Mouse (Mus musculus) C2C12 (cell line): Measurements from ENCODE around the gene Slit3.

Experiments used
- CEBPB ChIP-seq: IDR thresholded peaks from one replicate; pipeline ENCODE4 v1.6.1; 2011; ENCODE audit warnings: low read depth, mild to moderate bottlenecking, control low read depth, moderate library complexity
- CTCF ChIP-seq: IDR thresholded peaks from one replicate; pipeline ENCODE4 v1.5.1; 2011; ENCODE audit not compliant: control insufficient read depth, insufficient read depth, insufficient read length
- MAX ChIP-seq: IDR thresholded peaks from one replicate; pipeline ENCODE4 v1.6.1; 2011; ENCODE audit warnings: mild to moderate bottlenecking, control low read depth

GRCm38 (mm10) chr11:35177564-35177963 lies 56.5 kb downstream of the Slit3 start:
- TF ChIP-seq CTCF = no peak
- TF ChIP-seq MAX = no peak
- TF ChIP-seq CEBPB = no peak
